10 mouse cellular contexts compared by ENCODE assay signal in the genomic region with DNA sequence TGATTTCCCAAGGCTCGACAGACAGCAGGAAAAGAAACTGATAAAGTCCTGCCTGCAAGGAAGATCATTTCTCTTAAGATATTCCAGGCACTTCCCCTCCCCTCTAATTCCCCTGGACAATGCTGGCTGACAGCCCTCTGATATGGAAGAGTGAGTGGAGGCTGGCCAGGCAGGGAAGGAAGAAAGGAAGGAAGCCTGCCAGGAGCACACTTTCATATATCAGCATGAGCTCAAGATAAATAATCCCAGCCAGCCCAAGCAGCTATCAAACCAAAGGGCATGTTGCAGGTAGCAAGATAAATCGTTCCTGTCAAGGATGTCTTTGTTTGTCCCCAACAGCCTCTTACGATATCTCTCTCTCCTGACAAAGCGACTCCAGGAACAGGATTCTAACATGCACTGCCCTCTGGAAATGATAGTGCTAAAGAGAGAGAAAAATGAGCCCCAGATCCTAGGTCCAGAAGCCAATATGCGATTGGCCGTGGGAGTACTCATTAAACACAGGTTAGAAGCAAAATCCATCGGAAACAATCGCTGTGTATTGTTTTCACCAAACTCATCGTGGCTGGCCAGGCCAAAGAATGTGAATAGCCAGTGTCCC. TPM values are rescaled to one million over a fixed set of nuclear protein-coding genes. Genes with fewer than 3 reads are reported as not detected.
DNase-seq lines count a peak whose midpoint lies in the region; ATAC-seq lines count a peak whose summit lies in the region.
"Had no signal": no experiment of that assay in that cellular context is flagged by ENCODE, and none has a peak within 500 bp of the region (broad histone marks: within the 10 kb centered on the region; RNA-seq: fewer than 3 reads in every experiment).

No protein-coding gene starts in this region.

- no peak overlapping the region for H3K4me3 ChIP-seq in midbrain, embryonic 14.5 days (replicated peaks; ENCODE audit: low read depth, low read length)
- H3K4me3 ChIP-seq in midbrain, embryonic 11.5 days (ENCODE audit: low read depth, low read length), result no peak overlapping the region
- H3K4me3 ChIP-seq in liver, embryonic 11.5 days (ENCODE audit: low read depth, low read length), result no peak overlapping the region
- no peak overlapping the region for H3K4me3 ChIP-seq in neural tube, embryonic 15.5 days (replicated peaks)
- H3K4me3 ChIP-seq: left cerebral cortex, adult 2 months had no signal

- H3K27me3 ChIP-seq in midbrain, embryonic 14.5 days (ENCODE audit: control insufficient read depth, insufficient read depth, low read length), result no peaks in the 10 kb centered on the region
- no peaks in the 10 kb centered on the region for H3K27me3 ChIP-seq in midbrain, embryonic 11.5 days (ENCODE audit: control insufficient read depth, insufficient read depth, low read length)
- H3K27me3 ChIP-seq in liver, embryonic 11.5 days (replicated peaks; ENCODE audit: control insufficient read depth, insufficient read depth, low read length), result no peaks in the 10 kb centered on the region
- H3K27me3 ChIP-seq in neural tube, embryonic 15.5 days (replicated peaks), result no peaks in the 10 kb centered on the region

- WGBS in midbrain, embryonic 14.5 days, result 55% methylated on average over 9 of the region's 9 CpGs
- 74% methylated on average over 9 of the region's 9 CpGs for WGBS in midbrain, embryonic 11.5 days
- WGBS in liver, embryonic 11.5 days, result 26% methylated on average over 9 of the region's 9 CpGs
- WGBS in neural tube, embryonic 15.5 days, result 72% methylated on average over 9 of the region's 9 CpGs

- no peak for ATAC-seq in midbrain, embryonic 14.5 days (ENCODE audit: low FRiP score, low TSS enrichment)
- no peak for ATAC-seq in midbrain, embryonic 11.5 days (ENCODE audit: low FRiP score)
- peak; percentile 51 for ATAC-seq in liver, embryonic 11.5 days (replicated peaks; ENCODE audit: low FRiP score)
- no peak for ATAC-seq in neural tube, embryonic 15.5 days (ENCODE audit: low FRiP score)

- no peak overlapping the region for H3K9ac ChIP-seq in midbrain, embryonic 14.5 days (replicated peaks; ENCODE audit: low read length)
- H3K9ac ChIP-seq in midbrain, embryonic 11.5 days (ENCODE audit: low read length), result no peak overlapping the region
- no peak overlapping the region for H3K9ac ChIP-seq in liver, embryonic 11.5 days (ENCODE audit: low read depth, low read length)
- no peak overlapping the region for H3K9ac ChIP-seq in neural tube, embryonic 15.5 days (replicated peaks)

- no peaks in the 10 kb centered on the region for H3K36me3 ChIP-seq in midbrain, embryonic 14.5 days (ENCODE audit: control insufficient read depth, insufficient read depth, low read length)
- H3K36me3 ChIP-seq in midbrain, embryonic 11.5 days (ENCODE audit: control insufficient read depth, insufficient read depth, low read length), result no peaks in the 10 kb centered on the region
- no peaks in the 10 kb centered on the region for H3K36me3 ChIP-seq in liver, embryonic 11.5 days (ENCODE audit: control insufficient read depth, insufficient read depth, low read length)
- no peaks in the 10 kb centered on the region for H3K36me3 ChIP-seq in neural tube, embryonic 15.5 days

- DNase-seq in adrenal gland, adult 8-10 months, result peak; percentile 3
- DNase-seq in adrenal gland, adult 18-20 months (ENCODE audit: low spot score in 2 of 2), result no peak
- peak; percentile 46 for DNase-seq in midbrain, embryonic 14.5 days
- no peak for DNase-seq in midbrain, embryonic 11.5 days (ENCODE audit: low spot score, missing footprints)
- DNase-seq in liver, embryonic 11.5 days (ENCODE audit: low spot score), result no peak
- no peak for DNase-seq in urinary bladder, postnatal 25 days (ENCODE audit: low spot score)
- DNase-seq in right cerebral cortex, postnatal 36 days (ENCODE audit: low spot score in 2 of 2), result no peak

- H3K9me3 ChIP-seq in midbrain, embryonic 14.5 days (ENCODE audit: control insufficient read depth, low read length), result no peaks in the 10 kb centered on the region
- no peaks in the 10 kb centered on the region for H3K9me3 ChIP-seq in midbrain, embryonic 11.5 days (ENCODE audit: control insufficient read depth, low read length)
- no peaks in the 10 kb centered on the region for H3K9me3 ChIP-seq in liver, embryonic 11.5 days (ENCODE audit: control insufficient read depth, low read length)
- no peaks in the 10 kb centered on the region for H3K9me3 ChIP-seq in neural tube, embryonic 15.5 days (replicated peaks)

- H3K27ac ChIP-seq in midbrain, embryonic 14.5 days (replicated peaks; ENCODE audit: low read depth, low read length), result peak overlapping the region; percentile 58
- no peak overlapping the region for H3K27ac ChIP-seq in midbrain, embryonic 11.5 days (ENCODE audit: low read depth, low read length)
- no peak overlapping the region for H3K27ac ChIP-seq in liver, embryonic 11.5 days (ENCODE audit: low read depth, low read length)
- H3K27ac ChIP-seq in neural tube, embryonic 15.5 days (replicated peaks), result 0 out of 2 replicates have a peak overlapping the region, but pooled peaks have one; percentile 23
- H3K27ac ChIP-seq: left cerebral cortex, adult 2 months had no signal

- peaks cover 16% of the 10 kb centered on the region; the same call in 1 of the 2 replicates for H3K4me1 ChIP-seq in midbrain, embryonic 14.5 days (ENCODE audit: control insufficient read depth, insufficient read depth, low read length)
- 0 out of 2 replicates have a peak, but pooled peaks cover 2% of the 10 kb centered on the region for H3K4me1 ChIP-seq in midbrain, embryonic 11.5 days (ENCODE audit: control insufficient read depth, insufficient read depth, low read length)
- H3K4me1 ChIP-seq in liver, embryonic 11.5 days (replicated peaks; ENCODE audit: control insufficient read depth, insufficient read depth, low read length), result peaks cover 12% of the 10 kb centered on the region
- H3K4me1 ChIP-seq in neural tube, embryonic 15.5 days, result peaks cover 5% of the 10 kb centered on the region; the same call in 1 of the 2 replicates

- H3K4me2 ChIP-seq in midbrain, embryonic 14.5 days (ENCODE audit: low read length), result no peak overlapping the region
- no peak overlapping the region for H3K4me2 ChIP-seq in midbrain, embryonic 11.5 days
- H3K4me2 ChIP-seq in liver, embryonic 11.5 days, result no peak overlapping the region; the same call in 1 of the 2 replicates
- no peak overlapping the region for H3K4me2 ChIP-seq in neural tube, embryonic 15.5 days

RNA-seq across cellular contexts. Expression of a gene that starts 58.8 kb away (rescaled TPM):
- 10 to 100 TPM in 3 of 4 experiments, 1 to 10 TPM in 1; 9.8 to 14.6 (median 11.0) TPM for total RNA-seq in adrenal gland, adult 8-10 months (2022)
- 10 to 100 TPM; 10.4 to 13.3 TPM for total RNA-seq in adrenal gland, adult 18-20 months (2021)
- 59.5 and 75.6 TPM in 2 replicates for polyA plus RNA-seq in midbrain, embryonic 14.5 days (2014; fragmentation: Nextera tagmentation; extraction: Ambion mirVana)
- 28.6 and 29.7 TPM in 2 replicates for polyA plus RNA-seq in midbrain, embryonic 11.5 days (2014; fragmentation: Nextera tagmentation; extraction: Ambion mirVana)
- 11.2 and 13.3 TPM in 2 replicates for polyA plus RNA-seq in liver, embryonic 11.5 days (2014; fragmentation: Nextera tagmentation; extraction: Ambion mirVana)
- polyA plus RNA-seq in neural tube, embryonic 15.5 days (2015; fragmentation: Nextera tagmentation; extraction: Ambion mirVana), result 48.6 and 53.9 TPM in 2 replicates
- total RNA-seq: MEL had no signal

Comparison
In these comparisons a context has a peak if more than half of its experiments do, and no peak if none do; other contexts are left out.
1. DNase-seq: peak in adrenal gland, adult 8-10 months (single experiment) and midbrain, embryonic 14.5 days (single experiment); none in adrenal gland, adult 18-20 months (0 of 2), midbrain, embryonic 11.5 days (single experiment), liver, embryonic 11.5 days (single experiment), urinary bladder, postnatal 25 days (single experiment) and right cerebral cortex, postnatal 36 days (0 of 2).
2. H3K27ac ChIP-seq: peak in midbrain, embryonic 14.5 days (single experiment) and neural tube, embryonic 15.5 days (single experiment); none in midbrain, embryonic 11.5 days (single experiment) and liver, embryonic 11.5 days (single experiment).